Mouse (Mus musculus): ENCODE measurements around the gene Pkdcc.

DNA sequence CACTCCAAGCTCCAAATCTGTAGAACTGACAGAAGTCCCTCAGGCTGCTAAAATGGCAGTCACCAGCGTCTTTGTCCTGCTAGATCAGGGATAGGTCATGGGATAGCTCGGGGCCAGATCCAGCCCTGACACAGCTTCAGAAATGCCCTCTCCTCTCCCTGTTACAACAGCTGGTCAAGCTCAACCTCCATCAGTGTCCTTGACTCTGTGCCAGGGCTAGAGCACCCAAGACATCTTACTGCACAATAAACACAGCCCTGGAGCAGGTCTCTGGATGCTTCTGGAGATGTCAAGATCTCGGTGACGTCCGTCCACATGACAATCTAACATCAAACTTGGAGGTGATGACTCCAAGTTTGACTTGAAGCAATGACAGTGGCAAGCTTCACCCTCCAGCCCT is 48.9 kb upstream of the Pkdcc start:
- TF ChIP-seq CTCF (IDR thresholded peaks at IDR 0.05; ENCODE audit: low read depth) = no peak
- TF ChIP-seq EP300 (IDR thresholded peaks at IDR 0.05; ENCODE audit: low read depth) = no peak

Data from heart, postnatal 0 days (tissue).